Mouse (Mus musculus): ENCODE data around the gene Otc. TPM values are rescaled to one million over a fixed set of nuclear protein-coding genes. Genes with fewer than 3 reads are reported as not detected.

The Otc gene
- not detected in 2 replicates for polyA plus RNA-seq (2016; fragmentation: Nextera tagmentation; extraction: Ambion mirVana)

- Histone ChIP-seq H3K4me1 (no peaks in the 10 kb centered on the region), H3K36me3 (replicated peaks) (no peaks in the 10 kb centered on the region), H3K27me3 (replicated peaks; ENCODE audit: low read depth, poor library complexity, severe bottlenecking) (no peaks in the 10 kb centered on the region), H3K9me3 (no peaks in the 10 kb centered on the region), H3K27ac (replicated peaks) (no peak within 1 kb of the TSS), H3K4me3 (no peak within 1 kb of the TSS)
- no peak for DNase-seq (ENCODE audit: low spot score)
- 58% methylated on average over 2 of the region's 2 CpGs for WGBS
These were observed at the start of gene Otc for GRCm38 (mm10) chrX:10251852-10252504. TSS of gene Otc (plus strand) at chrX:10252305.

DNA sequence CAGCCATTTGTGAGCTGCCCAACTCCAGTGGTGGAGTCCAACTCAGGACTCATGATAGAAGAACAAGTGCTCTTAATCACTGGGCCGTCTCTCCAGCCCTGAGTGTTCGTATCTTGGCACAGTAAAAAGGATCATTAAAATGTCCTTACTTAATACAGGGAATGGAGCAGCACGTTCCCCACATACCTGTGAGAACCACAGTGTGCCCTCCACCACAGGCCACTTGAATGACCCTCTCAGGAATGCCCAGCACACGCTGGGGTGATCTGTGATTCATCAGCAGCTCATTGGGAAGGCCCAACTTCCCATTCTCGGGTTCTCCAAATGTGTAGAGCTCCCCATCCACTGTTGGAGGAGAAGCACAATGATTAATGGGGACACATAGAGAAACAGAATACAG, 46.2 kb upstream of the Otc start:
- Histone ChIP-seq H3K4me1 (no peaks in the 10 kb centered on the region), H3K9me3 (no peaks in the 10 kb centered on the region), H3K36me3 (replicated peaks) (peaks cover 14% of the 10 kb centered on the region; the same call in 1 of the 2 replicates), H3K27me3 (replicated peaks; ENCODE audit: low read depth, poor library complexity, severe bottlenecking) (no peaks in the 10 kb centered on the region), H3K4me3 (no peak overlapping the region), H3K27ac (replicated peaks) (no peak overlapping the region)
- 87% methylated on average over 5 of the region's 5 CpGs for WGBS
- no peak for DNase-seq (ENCODE audit: low spot score)

- Histone ChIP-seq H3K27me3 (replicated peaks; ENCODE audit: low read depth, poor library complexity, severe bottlenecking) (no peaks in the 10 kb centered on the region), H3K4me3 (peak overlapping the region; percentile 62), H3K36me3 (replicated peaks) (no peaks in the 10 kb centered on the region), H3K27ac (replicated peaks) (peak overlapping the region; percentile 85), H3K4me1 (peaks cover 4% of the 10 kb centered on the region; the same call in 1 of the 2 replicates), H3K9me3 (no peaks in the 10 kb centered on the region)
- no peak for DNase-seq (ENCODE audit: low spot score)
- WGBS, result 21% methylated on average over 16 of the region's 16 CpGs
These were observed 36.1 kb upstream of the Otc start for GRCm38 (mm10) chrX:10215972-10216371.

GRCm38 (mm10) chrX:10216410-10216949, 35.6 kb upstream of the Otc start, which contains the start of gene Rpgr:
TSS of gene Rpgr (minus strand) at chrX:10216920.
- WGBS, result 14% methylated on average over 47 of the region's 47 CpGs
- peak within 1 kb of the TSS; percentile 62 for H3K4me3 ChIP-seq
- H3K9me3 ChIP-seq, result no peaks in the 10 kb centered on the region
- no peaks in the 10 kb centered on the region for H3K27me3 ChIP-seq (replicated peaks; ENCODE audit: low read depth, poor library complexity, severe bottlenecking)
- H3K36me3 ChIP-seq (replicated peaks), result no peaks in the 10 kb centered on the region
- H3K4me1 ChIP-seq, result peaks cover 4% of the 10 kb centered on the region; the same call in 1 of the 2 replicates
- peak; percentile 92 for DNase-seq (ENCODE audit: low spot score)
- H3K27ac ChIP-seq (replicated peaks), result peak within 1 kb of the TSS; percentile 85

DNA sequence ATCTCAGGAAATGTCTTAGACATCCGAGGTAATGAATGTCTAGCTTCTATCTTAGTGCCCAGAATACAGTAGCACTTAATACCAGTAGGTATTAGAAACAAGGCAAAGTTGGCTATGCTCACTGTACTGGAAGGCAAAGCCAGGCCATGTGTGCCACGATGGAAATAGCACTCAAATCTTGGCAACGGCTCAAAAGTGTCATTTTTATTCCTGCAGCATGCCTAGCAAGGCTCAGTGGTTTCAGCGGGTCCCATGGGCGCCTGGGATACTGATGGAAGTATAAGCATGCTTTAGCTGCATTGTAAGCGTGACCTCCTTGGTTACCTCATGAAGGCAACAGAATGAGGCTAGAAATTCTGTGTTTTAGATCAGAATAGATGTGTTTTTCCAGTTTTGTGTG, 32.8 kb upstream of the Otc start:
- Histone ChIP-seq H3K4me3 (no peak overlapping the region), H3K36me3 (replicated peaks) (no peaks in the 10 kb centered on the region), H3K27me3 (replicated peaks; ENCODE audit: low read depth, poor library complexity, severe bottlenecking) (no peaks in the 10 kb centered on the region), H3K27ac (replicated peaks) (no peak overlapping the region), H3K4me1 (peaks cover 4% of the 10 kb centered on the region; the same call in 1 of the 2 replicates), H3K9me3 (no peaks in the 10 kb centered on the region)
- whole genome bisulfite sequencing, result 74% methylated on average over 6 of the region's 6 CpGs
- no peak for DNase-seq (ENCODE audit: low spot score)

GRCm38 (mm10) chrX:10233051-10233450, 19.1 kb upstream of the Otc start:
- Histone ChIP-seq H3K4me1 (no peaks in the 10 kb centered on the region), H3K36me3 (replicated peaks) (no peaks in the 10 kb centered on the region), H3K4me3 (no peak overlapping the region), H3K27ac (replicated peaks) (no peak overlapping the region), H3K27me3 (replicated peaks; ENCODE audit: low read depth, poor library complexity, severe bottlenecking) (no peaks in the 10 kb centered on the region), H3K9me3 (no peaks in the 10 kb centered on the region)
- 77% methylated on average over 2 of the region's 2 CpGs for WGBS
- DNase-seq (ENCODE audit: low spot score), result no peak

- no peaks in the 10 kb centered on the region for H3K27me3 ChIP-seq (replicated peaks; ENCODE audit: low read depth, poor library complexity, severe bottlenecking)
- no peak overlapping the region for H3K27ac ChIP-seq (replicated peaks)
- no peaks in the 10 kb centered on the region for H3K36me3 ChIP-seq (replicated peaks)
- H3K4me1 ChIP-seq, result no peaks in the 10 kb centered on the region
- H3K9me3 ChIP-seq, result no peaks in the 10 kb centered on the region
- 76% methylated on average over 3 of the region's 3 CpGs for WGBS
- no peak for DNase-seq (ENCODE audit: low spot score)
- H3K4me3 ChIP-seq, result no peak overlapping the region
These were observed 17.5 kb upstream of the Otc start for GRCm38 (mm10) chrX:10234617-10235016.

- WGBS, result 66% methylated on average over 4 of the region's 4 CpGs
- H3K27ac ChIP-seq (replicated peaks), result no peak overlapping the region
- H3K4me3 ChIP-seq, result no peak overlapping the region
- H3K9me3 ChIP-seq, result no peaks in the 10 kb centered on the region
- no peaks in the 10 kb centered on the region for H3K4me1 ChIP-seq
- H3K27me3 ChIP-seq (replicated peaks; ENCODE audit: low read depth, poor library complexity, severe bottlenecking), result no peaks in the 10 kb centered on the region
- DNase-seq (ENCODE audit: low spot score), result no peak
- no peaks in the 10 kb centered on the region for H3K36me3 ChIP-seq (replicated peaks)
These were observed 12.6 kb upstream of the Otc start for GRCm38 (mm10) chrX:10239515-10239914.

- H3K27me3 ChIP-seq (replicated peaks; ENCODE audit: low read depth, poor library complexity, severe bottlenecking), result no peaks in the 10 kb centered on the region
- no peak for DNase-seq (ENCODE audit: low spot score)
- no peaks in the 10 kb centered on the region for H3K9me3 ChIP-seq
- H3K4me3 ChIP-seq, result no peak overlapping the region
- no peaks in the 10 kb centered on the region for H3K4me1 ChIP-seq
- H3K36me3 ChIP-seq (replicated peaks), result no peaks in the 10 kb centered on the region
- 76% methylated on average over 3 of the region's 3 CpGs for WGBS
- no peak overlapping the region for H3K27ac ChIP-seq (replicated peaks)
These were observed 8.2 kb upstream of the Otc start for GRCm38 (mm10) chrX:10243916-10244315.

DNA sequence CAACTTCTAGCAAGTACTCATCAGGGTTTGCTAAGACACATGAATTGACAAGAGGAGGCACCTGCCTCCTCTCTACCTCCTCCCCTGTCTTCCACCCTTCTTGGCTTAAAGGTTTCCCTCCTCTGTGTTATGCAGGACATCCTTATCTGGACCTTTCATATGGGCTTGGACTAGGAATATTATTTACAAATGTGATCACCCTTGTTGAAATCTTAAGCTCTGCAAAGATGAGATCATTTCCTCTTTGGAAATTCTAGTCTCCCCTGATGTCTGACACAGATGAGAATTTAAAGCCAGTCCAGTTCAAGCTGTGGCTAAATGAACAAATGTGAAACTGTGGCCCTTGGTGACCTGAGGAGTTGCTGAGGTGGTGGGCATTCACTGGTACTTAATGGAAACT, 748 bp upstream of the Otc start:
- no peak for DNase-seq (ENCODE audit: low spot score)
- Histone ChIP-seq H3K4me3 (no peak overlapping the region), H3K27me3 (replicated peaks; ENCODE audit: low read depth, poor library complexity, severe bottlenecking) (no peaks in the 10 kb centered on the region), H3K36me3 (replicated peaks) (no peaks in the 10 kb centered on the region), H3K27ac (replicated peaks) (no peak overlapping the region), H3K9me3 (no peaks in the 10 kb centered on the region), H3K4me1 (no peaks in the 10 kb centered on the region)

DNA sequence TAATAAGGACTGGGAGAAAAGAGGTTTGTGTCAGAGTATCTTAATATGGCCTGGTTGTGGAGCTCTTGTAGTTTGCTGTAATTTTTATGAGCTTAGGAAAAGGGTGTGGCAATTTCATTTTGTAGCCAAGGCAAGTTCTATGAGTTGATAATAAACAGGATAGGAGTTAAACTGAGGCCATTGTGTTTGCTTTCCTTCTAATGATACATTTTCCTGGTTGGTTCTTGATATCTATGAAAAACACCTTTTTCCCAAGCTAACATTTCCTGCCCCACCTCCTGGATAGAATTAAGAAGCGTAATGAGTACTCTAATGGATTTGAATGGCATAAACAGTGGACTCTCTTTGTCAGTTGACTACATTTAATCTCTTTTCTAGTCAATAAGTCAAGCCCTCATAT, 5.7 kb downstream of the Otc start:
- Histone ChIP-seq H3K36me3 (replicated peaks) (no peaks in the 10 kb centered on the region), H3K4me3 (no peak overlapping the region), H3K4me1 (no peaks in the 10 kb centered on the region), H3K27ac (replicated peaks) (no peak overlapping the region), H3K27me3 (replicated peaks; ENCODE audit: low read depth, poor library complexity, severe bottlenecking) (no peaks in the 10 kb centered on the region), H3K9me3 (no peaks in the 10 kb centered on the region)
- 88% methylated on average over 1 of the region's 1 CpGs for WGBS
- no peak for DNase-seq (ENCODE audit: low spot score)

GRCm38 (mm10) chrX:10258260-10258659, 6.2 kb downstream of the Otc start:
- WGBS, result 77% methylated on average over 5 of the region's 5 CpGs
- no peaks in the 10 kb centered on the region for H3K4me1 ChIP-seq
- no peak for DNase-seq (ENCODE audit: low spot score)
- H3K27me3 ChIP-seq (replicated peaks; ENCODE audit: low read depth, poor library complexity, severe bottlenecking), result no peaks in the 10 kb centered on the region
- no peaks in the 10 kb centered on the region for H3K9me3 ChIP-seq
- no peak overlapping the region for H3K4me3 ChIP-seq
- H3K36me3 ChIP-seq (replicated peaks), result no peaks in the 10 kb centered on the region
- H3K27ac ChIP-seq (replicated peaks), result no peak overlapping the region

DNA sequence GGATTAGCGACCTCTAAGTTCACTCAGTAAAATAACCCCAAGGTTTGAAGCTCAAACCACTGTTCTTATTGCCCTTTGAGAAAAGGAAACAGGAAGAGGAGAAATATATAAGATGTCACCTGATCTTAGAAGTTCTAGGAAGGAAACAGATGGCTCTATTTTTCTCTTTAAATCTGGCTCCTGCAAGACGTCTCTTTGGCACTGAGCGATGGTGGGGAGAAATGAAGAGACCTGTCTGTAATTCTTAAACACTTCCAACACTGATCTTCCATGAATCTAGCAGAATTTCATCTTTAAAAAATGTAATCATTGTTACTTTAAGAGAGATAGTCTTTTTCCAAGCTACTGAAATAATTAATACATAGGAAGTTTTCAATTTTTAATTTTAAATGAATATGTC, 16.2 kb downstream of the Otc start:
- WGBS, result 72% methylated on average over 3 of the region's 3 CpGs
- no peaks in the 10 kb centered on the region for H3K36me3 ChIP-seq (replicated peaks)
- no peaks in the 10 kb centered on the region for H3K4me1 ChIP-seq
- H3K27me3 ChIP-seq (replicated peaks; ENCODE audit: low read depth, poor library complexity, severe bottlenecking), result no peaks in the 10 kb centered on the region
- no peak overlapping the region for H3K4me3 ChIP-seq
- DNase-seq (ENCODE audit: low spot score), result no peak
- no peak overlapping the region for H3K27ac ChIP-seq (replicated peaks)
- no peaks in the 10 kb centered on the region for H3K9me3 ChIP-seq
